Mouse (Mus musculus) ovary, adult 18-20 months (tissue): Measurements from ENCODE around the gene Card14.

Experiments used
- DNase-seq: peaks from one replicate; pipeline ENCODE4 v3.0.0; 2022; ENCODE audit warnings: low spot score, mixed read lengths

Gene Card14

GRCm38 (mm10) chr11:119300986-119301385, 6.6 kb upstream of the Card14 start:
- no peak for DNase-seq

- DNase-seq = no peak
Measured at GRCm38 (mm10) chr11:119304904-119305712, 2.5 kb upstream of the Card14 start.

GRCm38 (mm10) chr11:119306762-119307657, 558 bp upstream of the Card14 start:
- no peak for DNase-seq

- DNase-seq = no peak
Measured at GRCm38 (mm10) chr11:119307916-119308315, 348 bp downstream of the Card14 start.

- DNase-seq = no peak
Measured at GRCm38 (mm10) chr11:119310621-119311020, 3.1 kb downstream of the Card14 start.

GRCm38 (mm10) chr11:119314252-119314936, 6.8 kb downstream of the Card14 start:
- no peak for DNase-seq

GRCm38 (mm10) chr11:119316720-119317119, 9.2 kb downstream of the Card14 start:
- DNase-seq = no peak

GRCm38 (mm10) chr11:119322521-119322920, 15.0 kb downstream of the Card14 start:
- no peak for DNase-seq

GRCm38 (mm10) chr11:119325068-119325467, 17.5 kb downstream of the Card14 start:
- no peak for DNase-seq

GRCm38 (mm10) chr11:119330592-119330991, 23.0 kb downstream of the Card14 start:
- no peak for DNase-seq

- DNase-seq = no peak
Measured at GRCm38 (mm10) chr11:119331970-119332369, 24.4 kb downstream of the Card14 start.

- peak; percentile 60 for DNase-seq
Measured at GRCm38 (mm10) chr11:119338271-119339059, 30.9 kb downstream of the Card14 start.

GRCm38 (mm10) chr11:119339179-119339578, 31.6 kb downstream of the Card14 start:
- DNase-seq = no peak

- DNase-seq = no peak
Measured at GRCm38 (mm10) chr11:119339637-119340036, 32.1 kb downstream of the Card14 start.

- DNase-seq = no peak
Measured at GRCm38 (mm10) chr11:119344178-119344577, 36.6 kb downstream of the Card14 start.

GRCm38 (mm10) chr11:119344865-119345264, 37.3 kb downstream of the Card14 start:
- no peak for DNase-seq

- no peak for DNase-seq
Measured at GRCm38 (mm10) chr11:119347125-119347524, 39.6 kb downstream of the Card14 start.

- no peak for DNase-seq
Measured at GRCm38 (mm10) chr11:119352113-119352512, 44.5 kb downstream of the Card14 start.

GRCm38 (mm10) chr11:119353946-119354345, 46.4 kb downstream of the Card14 start:
- no peak for DNase-seq

- DNase-seq = peak; percentile 87
Measured at GRCm38 (mm10) chr11:119354798-119355442, 47.4 kb downstream of the Card14 start.
